Mouse (Mus musculus) forebrain, embryonic 15.5 days (tissue): ENCODE data around the gene Adgrg1. TPM values are rescaled to one million over a fixed set of nuclear protein-coding genes. Genes with fewer than 3 reads are reported as not detected.

ENCODE experiments used
- ATAC-seq: fragments of 200-750 bp; cut with Nextera tagmentation; replicated peaks from 2 replicates; pipeline ENCODE4 v1.8.0; 2017; ENCODE audit warnings: mild to moderate bottlenecking, moderate TSS enrichment, moderate library complexity
- H3K27ac ChIP-seq: fragments of 300-500 bp; sonication (generic); replicated peaks from 2 replicates; pipeline ENCODE4 v1.5.1; 2015; ENCODE audit warnings: mild to moderate bottlenecking, inconsistent platforms
- H3K27me3 ChIP-seq: fragments of 300-500 bp; sonication (generic); 2 replicates; pipeline ENCODE4 v1.6.1; 2015; ENCODE audit warnings: inconsistent platforms
- H3K36me3 ChIP-seq: fragments of 300-500 bp; sonication (generic); 2 replicates; pipeline ENCODE4 v1.6.1; 2015; ENCODE audit warnings: mild to moderate bottlenecking, inconsistent platforms
- H3K4me1 ChIP-seq: fragments of 300-500 bp; sonication (generic); 2 replicates; pipeline ENCODE4 v1.6.1; 2015; ENCODE audit warnings: inconsistent platforms
- H3K4me2 ChIP-seq: fragments of 300-500 bp; sonication (generic); replicated peaks from 2 replicates; pipeline ENCODE4 v1.6.1; 2015; ENCODE audit warnings: mild to moderate bottlenecking, inconsistent platforms
- H3K4me3 ChIP-seq: fragments of 300-500 bp; sonication (generic); 2 replicates; pipeline ENCODE4 v1.5.1; 2015; ENCODE audit warnings: mild to moderate bottlenecking, inconsistent platforms
- H3K9ac ChIP-seq: fragments of 300-500 bp; sonication (generic); replicated peaks from 2 replicates; pipeline ENCODE4 v1.6.1; 2015; ENCODE audit warnings: mild to moderate bottlenecking, inconsistent platforms
- H3K9me3 ChIP-seq: fragments of 300-500 bp; sonication (generic); 2 replicates; pipeline ENCODE4 v1.6.1; 2016; ENCODE audit warnings: inconsistent platforms
- WGBS: fragments of 180-500 bp; shearing (Covaris S2); methylation state at CpG from one replicate; pipeline ENCODE4 v1.1.7; 2015; ENCODE audit warnings: mixed read lengths; 5-methylcytosine and 5-hydroxymethylcytosine counted together
- polyA plus RNA-seq: library from polyadenylated mRNA; unstranded; fragments of >200 nt; fragmentation: Nextera tagmentation; extraction: Ambion mirVana; gene quantifications from 2 replicates; pipeline ENCODE4 v1.2.1, GENCODE M21; 2015

Adgrg1 gene
- polyA plus RNA-seq, 1 experiment from 2014 or later = 135 TPM

GRCm38 (mm10) chr8:94991454-94991994 lies 17.0 kb downstream of the Adgrg1 start:
- H3K4me3 ChIP-seq = no peak overlapping the region
- 80% methylated on average over 9 of the region's 9 CpGs for WGBS
- H3K4me2 ChIP-seq = no peak overlapping the region
- no peaks in the 10 kb centered on the region for H3K9me3 ChIP-seq
- H3K4me1 ChIP-seq = peaks cover 59% of the 10 kb centered on the region
- H3K36me3 ChIP-seq = no peaks in the 10 kb centered on the region
- ATAC-seq = no peak
- no peaks in the 10 kb centered on the region for H3K27me3 ChIP-seq
- H3K27ac ChIP-seq = peak overlapping the region; percentile 96
- H3K9ac ChIP-seq = no peak overlapping the region

GRCm38 (mm10) chr8:94992010-94992409 lies 17.5 kb downstream of the Adgrg1 start:
- H3K4me1 ChIP-seq = peaks cover 59% of the 10 kb centered on the region

DNA sequence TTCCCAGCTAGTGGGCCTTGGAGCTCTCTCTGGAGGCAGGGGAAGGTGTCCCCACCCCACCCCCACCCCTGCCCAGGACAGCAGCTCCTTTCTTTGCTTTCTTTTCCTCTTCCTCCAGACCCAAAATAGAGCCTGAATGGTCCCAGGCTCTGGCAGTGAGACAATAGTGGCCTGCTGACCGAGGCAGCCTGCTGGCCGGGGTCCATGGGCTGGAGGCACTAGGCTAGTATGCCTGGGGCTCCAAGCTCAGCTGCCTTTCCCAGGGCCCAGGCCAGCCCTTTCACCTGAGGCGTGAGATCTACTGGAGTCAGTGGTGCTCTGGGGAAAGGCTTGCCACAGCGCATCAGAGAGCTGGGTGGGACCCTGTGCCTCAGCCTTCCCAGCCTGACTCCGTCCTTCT lies 18.0 kb downstream of the Adgrg1 start:
- Histone ChIP-seq H3K36me3 (no peaks in the 10 kb centered on the region), H3K27ac (peak overlapping the region; percentile 96), H3K4me2 (no peak overlapping the region), H3K4me3 (no peak overlapping the region), H3K9ac (0 out of 2 replicates have a peak overlapping the region, but pooled peaks have one; percentile 9), H3K27me3 (no peaks in the 10 kb centered on the region), H3K9me3 (no peaks in the 10 kb centered on the region), H3K4me1 (peaks cover 59% of the 10 kb centered on the region)
- 14% methylated on average over 5 of the region's 5 CpGs for WGBS
- ATAC-seq = no peak

More at GRCm38 (mm10) chr8:94992010-94992409, 17.5 kb downstream of the Adgrg1 start:
- Histone ChIP-seq H3K27ac (peak overlapping the region; percentile 96), H3K36me3 (no peaks in the 10 kb centered on the region), H3K4me3 (no peak overlapping the region), H3K9ac (no peak overlapping the region), H3K4me2 (no peak overlapping the region), H3K9me3 (no peaks in the 10 kb centered on the region), H3K27me3 (no peaks in the 10 kb centered on the region)
- no peak for ATAC-seq
- 55% methylated on average over 4 of the region's 4 CpGs for WGBS

DNA sequence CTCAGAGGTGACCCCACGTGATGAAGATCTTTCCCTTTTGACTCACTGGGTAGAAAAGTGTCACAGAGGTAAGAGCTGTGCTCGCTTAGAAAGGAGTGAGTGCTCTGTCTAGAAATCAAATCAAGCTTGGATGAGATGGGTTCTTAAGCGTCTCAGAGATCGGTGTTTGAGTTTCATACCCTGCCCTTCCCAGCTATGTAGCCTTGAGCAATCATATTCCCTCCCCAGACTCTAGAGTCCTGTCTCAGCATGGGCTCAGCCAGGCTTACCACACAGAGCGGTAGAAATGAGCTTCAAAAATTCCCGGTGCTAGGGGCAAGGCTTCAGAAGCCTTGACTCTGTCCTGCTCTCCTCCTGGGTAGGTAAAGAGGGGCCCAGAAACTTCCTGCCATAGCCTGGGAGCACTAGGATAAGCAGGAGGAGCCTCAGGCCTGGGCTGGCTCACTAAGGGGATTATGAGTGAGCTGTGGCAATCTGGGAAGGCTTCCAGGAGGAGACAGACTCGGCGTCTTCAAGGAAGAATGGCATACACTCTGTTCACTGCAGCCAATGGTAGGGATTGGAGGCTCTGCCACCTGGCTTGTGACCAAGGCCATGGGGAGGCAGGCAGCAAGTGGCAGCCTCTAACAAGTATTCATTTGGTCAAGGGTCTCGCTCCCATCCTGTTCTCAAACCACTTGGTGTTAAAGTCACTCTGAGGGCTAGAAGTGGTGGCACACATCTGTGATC lies 18.6 kb downstream of the Adgrg1 start:
- no peaks in the 10 kb centered on the region for H3K36me3 ChIP-seq
- 36% methylated on average over 9 of the region's 9 CpGs for WGBS
- no peak overlapping the region for H3K4me3 ChIP-seq
- 0 out of 2 replicates have a peak, but pooled peaks have one; percentile 1 for ATAC-seq
- H3K27me3 ChIP-seq = no peaks in the 10 kb centered on the region
- 0 out of 2 replicates have a peak overlapping the region, but pooled peaks have one; percentile 9 for H3K9ac ChIP-seq
- peak overlapping the region; percentile 96 for H3K27ac ChIP-seq
- no peaks in the 10 kb centered on the region for H3K9me3 ChIP-seq
- H3K4me1 ChIP-seq = peaks cover 63% of the 10 kb centered on the region
- H3K4me2 ChIP-seq = peak overlapping the region; percentile 67; the same call in 1 of the 2 replicates

GRCm38 (mm10) chr8:94994006-94994405 lies 19.5 kb downstream of the Adgrg1 start:
- ATAC-seq = peak; percentile 91
- Histone ChIP-seq H3K36me3 (no peaks in the 10 kb centered on the region), H3K27ac (peak overlapping the region; percentile 96), H3K27me3 (no peaks in the 10 kb centered on the region), H3K4me1 (peaks cover 71% of the 10 kb centered on the region), H3K9ac (peak overlapping the region; percentile 84), H3K9me3 (no peaks in the 10 kb centered on the region), H3K4me3 (peak overlapping the region; percentile 57), H3K4me2 (peak overlapping the region; percentile 67)
- WGBS = 0% methylated on average over 14 of the region's 14 CpGs

DNA sequence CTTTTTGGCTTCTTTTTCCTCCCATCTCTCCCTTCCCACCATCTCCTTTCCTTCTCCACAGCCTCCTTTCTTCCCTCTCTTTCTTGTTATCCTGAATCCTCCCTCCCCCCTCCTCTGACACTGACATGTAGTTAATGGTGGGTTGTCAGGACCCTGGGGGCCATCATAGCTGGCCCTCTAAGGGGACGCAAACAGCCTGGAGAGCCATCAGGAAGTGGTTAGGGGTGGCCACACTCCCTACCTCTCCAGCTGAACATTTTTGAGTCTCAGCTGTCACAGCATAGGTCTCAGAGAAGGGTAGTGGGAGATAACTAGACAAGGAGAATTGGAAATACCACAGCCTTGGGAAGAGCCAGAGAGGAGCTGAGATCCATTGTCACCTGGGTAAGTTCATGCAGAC lies 20.0 kb downstream of the Adgrg1 start:
- peak overlapping the region; percentile 67 for H3K4me2 ChIP-seq
- H3K9me3 ChIP-seq = no peaks in the 10 kb centered on the region
- peak overlapping the region; percentile 96 for H3K27ac ChIP-seq
- no peaks in the 10 kb centered on the region for H3K36me3 ChIP-seq
- peak; percentile 12; the same call in 1 of the 2 replicates for ATAC-seq
- H3K4me3 ChIP-seq = peak overlapping the region; percentile 57
- H3K4me1 ChIP-seq = peaks cover 76% of the 10 kb centered on the region
- 4% methylated on average over 1 of the region's 1 CpGs for WGBS
- no peaks in the 10 kb centered on the region for H3K27me3 ChIP-seq
- H3K9ac ChIP-seq = peak overlapping the region; percentile 84

GRCm38 (mm10) chr8:94995336-94995893 lies 20.9 kb downstream of the Adgrg1 start:
- peak overlapping the region; percentile 84 for H3K9ac ChIP-seq
- peak overlapping the region; percentile 57 for H3K4me3 ChIP-seq
- H3K4me1 ChIP-seq = peaks cover 85% of the 10 kb centered on the region
- H3K4me2 ChIP-seq = peak overlapping the region; percentile 67
- H3K9me3 ChIP-seq = no peaks in the 10 kb centered on the region
- H3K36me3 ChIP-seq = no peaks in the 10 kb centered on the region
- no peak for ATAC-seq
- H3K27me3 ChIP-seq = no peaks in the 10 kb centered on the region
- 11% methylated on average over 5 of the region's 5 CpGs for WGBS
- H3K27ac ChIP-seq = peak overlapping the region; percentile 96

- peak overlapping the region; percentile 67 for H3K4me2 ChIP-seq
- H3K9me3 ChIP-seq = no peaks in the 10 kb centered on the region
- H3K27me3 ChIP-seq = no peaks in the 10 kb centered on the region
- H3K4me3 ChIP-seq = peak overlapping the region; percentile 57
- H3K9ac ChIP-seq = peak overlapping the region; percentile 84
- 10% methylated on average over 12 of the region's 12 CpGs for WGBS
- H3K4me1 ChIP-seq = peaks cover 85% of the 10 kb centered on the region
- peak overlapping the region; percentile 96 for H3K27ac ChIP-seq
- H3K36me3 ChIP-seq = no peaks in the 10 kb centered on the region
- no peak for ATAC-seq
Observed at GRCm38 (mm10) chr8:94996037-94996436, 21.5 kb downstream of the Adgrg1 start.

GRCm38 (mm10) chr8:94996899-94997856 lies 22.6 kb downstream of the Adgrg1 start:
- H3K36me3 ChIP-seq = 0 out of 2 replicates have a peak, but pooled peaks cover under 1% of the 10 kb centered on the region
- peak overlapping the region; percentile 57 for H3K4me3 ChIP-seq
- H3K9me3 ChIP-seq = no peaks in the 10 kb centered on the region
- peak overlapping the region; percentile 96 for H3K27ac ChIP-seq
- ATAC-seq = no peak
- peak overlapping the region; percentile 67 for H3K4me2 ChIP-seq
- H3K27me3 ChIP-seq = no peaks in the 10 kb centered on the region
- peaks cover 84% of the 10 kb centered on the region for H3K4me1 ChIP-seq
- peak overlapping the region; percentile 84 for H3K9ac ChIP-seq
- WGBS = 35% methylated on average over 6 of the region's 6 CpGs

- Histone ChIP-seq H3K27me3 (no peaks in the 10 kb centered on the region), H3K4me1 (peaks cover 81% of the 10 kb centered on the region), H3K9me3 (no peaks in the 10 kb centered on the region), H3K4me3 (peak overlapping the region; percentile 57), H3K27ac (peak overlapping the region; percentile 96), H3K4me2 (peak overlapping the region; percentile 67), H3K9ac (peak overlapping the region; percentile 84), H3K36me3 (0 out of 2 replicates have a peak, but pooled peaks cover 4% of the 10 kb centered on the region)
- no peak for ATAC-seq
- 43% methylated on average over 6 of the region's 6 CpGs for WGBS
Observed at GRCm38 (mm10) chr8:94997857-94998243, 23.3 kb downstream of the Adgrg1 start.

GRCm38 (mm10) chr8:94998431-94998830 lies 23.9 kb downstream of the Adgrg1 start:
- no peak for ATAC-seq
- peak overlapping the region; percentile 67 for H3K4me2 ChIP-seq
- peak overlapping the region; percentile 84 for H3K9ac ChIP-seq
- no peaks in the 10 kb centered on the region for H3K9me3 ChIP-seq
- H3K27ac ChIP-seq = peak overlapping the region; percentile 96
- peaks cover 75% of the 10 kb centered on the region for H3K4me1 ChIP-seq
- 48% methylated on average over 2 of the region's 2 CpGs for WGBS
- no peaks in the 10 kb centered on the region for H3K27me3 ChIP-seq
- H3K4me3 ChIP-seq = peak overlapping the region; percentile 57
- peaks cover 9% of the 10 kb centered on the region for H3K36me3 ChIP-seq
